Mouse (Mus musculus): ENCODE measurements around the gene Iglon5. TPM values are rescaled to one million over a fixed set of nuclear protein-coding genes. Genes with fewer than 3 reads are reported as not detected.

Iglon5 gene
- polyA plus RNA-seq, 1 experiment from 2014 or later, result 1.8 TPM

DNA sequence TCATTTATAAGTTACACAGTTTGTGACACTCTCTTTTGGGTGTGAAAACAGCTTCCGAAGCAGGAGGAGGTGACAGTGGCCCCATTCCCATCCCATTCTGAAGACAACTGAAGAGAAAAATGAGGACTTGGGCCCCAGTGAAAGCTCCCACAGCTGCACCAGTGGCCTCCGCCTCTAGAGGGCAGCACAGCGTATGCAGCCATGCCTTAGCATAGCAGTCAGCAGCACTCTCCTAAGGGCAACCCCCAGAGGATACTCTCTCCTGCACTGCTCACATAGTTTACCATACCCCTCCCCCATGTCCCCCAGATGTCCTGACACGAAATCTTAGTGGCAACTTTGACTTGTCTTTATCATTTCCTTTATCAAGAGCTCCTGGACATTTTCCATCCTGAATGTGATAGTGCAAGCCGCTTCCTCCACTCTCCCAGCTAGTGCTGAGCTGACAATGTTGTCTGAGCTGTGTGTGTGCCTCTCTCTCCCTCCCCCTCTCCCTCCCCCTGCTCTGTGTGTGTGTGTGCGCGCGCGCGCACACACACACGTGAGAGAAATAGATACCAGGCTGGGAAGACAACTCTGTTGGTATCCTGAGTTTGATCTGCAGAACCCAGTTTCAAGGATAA, 66.8 kb downstream of the Iglon5 start:
- no peaks in the 10 kb centered on the region for H3K9me3 ChIP-seq
- H3K4me2 ChIP-seq, result peak overlapping the region; percentile 39
- H3K9ac ChIP-seq, result no peak overlapping the region
- peaks cover 5% of the 10 kb centered on the region; the same call in 1 of the 2 replicates for H3K4me1 ChIP-seq
- WGBS, result 10% methylated on average over 11 of the region's 11 CpGs
- H3K4me3 ChIP-seq, result no peak overlapping the region
- H3K36me3 ChIP-seq, result no peaks in the 10 kb centered on the region
- no peaks in the 10 kb centered on the region for H3K27me3 ChIP-seq
- peak; percentile 79 for ATAC-seq (ENCODE audit: insufficient number of reproducible peaks, insufficient read depth, low FRiP score, low TSS enrichment, low read depth)
- H3K27ac ChIP-seq, result no peak overlapping the region

Small RNA genes within 50 kb of the gene (microRNA-seq; reads per million reads assigned to microRNA genes)
- gene Mir7051, result not detected

Other genes starting within 250 kb of the Iglon5 start
- gene Zfp715, start 176.8 kb downstream of the Iglon5 start, polyA plus RNA-seq (2015; fragmentation: Nextera tagmentation; extraction: Ambion mirVana), result 12.8 and 14.1 TPM in 2 replicates
- 0.14 and 0.28 TPM in 2 replicates for gene Siglecf, start 138.7 kb downstream of the Iglon5 start, polyA plus RNA-seq (2015; fragmentation: Nextera tagmentation; extraction: Ambion mirVana)
- 0.12 TPM in 1 of 2 replicates, not detected in the other for gene Siglecg, start 81.9 kb downstream of the Iglon5 start, polyA plus RNA-seq (2015; fragmentation: Nextera tagmentation; extraction: Ambion mirVana)
- not detected in 2 replicates for gene Lim2, start 62.4 kb downstream of the Iglon5 start, polyA plus RNA-seq (2015; fragmentation: Nextera tagmentation; extraction: Ambion mirVana)
- 1.1 TPM in 2 replicates for gene Nkg7, start 53.0 kb downstream of the Iglon5 start, polyA plus RNA-seq (2015; fragmentation: Nextera tagmentation; extraction: Ambion mirVana)
- not detected in 2 replicates for gene Cldnd2, start 49.3 kb downstream of the Iglon5 start, polyA plus RNA-seq (2015; fragmentation: Nextera tagmentation; extraction: Ambion mirVana)
- 255 and 265 TPM in 2 replicates for gene Etfb, start 46.0 kb downstream of the Iglon5 start, polyA plus RNA-seq (2015; fragmentation: Nextera tagmentation; extraction: Ambion mirVana)
- gene Gm45233, start 45.9 kb downstream of the Iglon5 start, polyA plus RNA-seq (2015; fragmentation: Nextera tagmentation; extraction: Ambion mirVana), result 0.86 and 1.1 TPM in 2 replicates
- gene Vsig10l, start 26.9 kb downstream of the Iglon5 start, polyA plus RNA-seq (2015; fragmentation: Nextera tagmentation; extraction: Ambion mirVana), result 4.4 and 5.8 TPM in 2 replicates
- not detected in 2 replicates for gene 4931406B18Rik, start 15.9 kb upstream of the Iglon5 start, polyA plus RNA-seq (2015; fragmentation: Nextera tagmentation; extraction: Ambion mirVana)
- 1.8 and 2.0 TPM in 2 replicates for gene Cd33, start 54.4 kb upstream of the Iglon5 start, polyA plus RNA-seq (2015; fragmentation: Nextera tagmentation; extraction: Ambion mirVana)
- 5.1 and 6.6 TPM in 2 replicates for gene Zfp658, start 72.2 kb upstream of the Iglon5 start, polyA plus RNA-seq (2015; fragmentation: Nextera tagmentation; extraction: Ambion mirVana)
- gene Zfp719, start 89.5 kb upstream of the Iglon5 start, polyA plus RNA-seq (2015; fragmentation: Nextera tagmentation; extraction: Ambion mirVana), result 13.8 and 14.3 TPM in 2 replicates
- not detected in 2 replicates for gene Zfp819, start 117.1 kb upstream of the Iglon5 start, polyA plus RNA-seq (2015; fragmentation: Nextera tagmentation; extraction: Ambion mirVana)
- 0.12 TPM in 1 of 2 replicates, not detected in the other for gene Ceacam18, start 144.6 kb upstream of the Iglon5 start, polyA plus RNA-seq (2015; fragmentation: Nextera tagmentation; extraction: Ambion mirVana)
- 0.69 and 1.3 TPM in 2 replicates for gene Siglece, start 170.1 kb upstream of the Iglon5 start, polyA plus RNA-seq (2015; fragmentation: Nextera tagmentation; extraction: Ambion mirVana)
- gene Ctu1, start 181.9 kb upstream of the Iglon5 start, polyA plus RNA-seq (2015; fragmentation: Nextera tagmentation; extraction: Ambion mirVana), result 14.3 and 14.5 TPM in 2 replicates
- not detected in 2 replicates for gene Klk14, start 200.3 kb upstream of the Iglon5 start, polyA plus RNA-seq (2015; fragmentation: Nextera tagmentation; extraction: Ambion mirVana)
- gene Klk13, start 222.5 kb upstream of the Iglon5 start, polyA plus RNA-seq (2015; fragmentation: Nextera tagmentation; extraction: Ambion mirVana), result 1.6 and 2.2 TPM in 2 replicates

Data from embryonic facial prominence, embryonic 13.5 days (tissue).